In the genomic region with DNA sequence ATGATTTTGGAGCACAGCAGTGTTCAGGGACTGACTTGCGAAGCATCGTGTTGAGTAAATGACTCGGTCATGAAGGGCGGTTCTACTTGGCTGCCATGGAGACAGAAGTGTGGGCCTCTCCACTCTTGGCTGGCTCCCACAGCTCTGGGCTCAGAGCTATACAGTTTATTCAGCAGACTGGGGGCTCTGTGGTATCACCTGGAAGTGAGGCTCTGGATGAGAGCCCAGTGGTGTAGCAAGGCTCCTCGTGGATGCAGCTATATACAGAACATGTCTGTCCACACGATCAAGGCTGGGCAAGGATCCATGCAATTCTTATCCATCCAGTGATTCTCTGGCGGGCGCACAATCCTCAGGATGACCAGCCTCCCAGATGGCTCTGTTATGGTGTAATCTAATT, we compare ENCODE assay signal across 8 mouse cellular contexts.
A peak's percentile ranks its signal among the peaks of the same experiment; 100 is the strongest.
DNase-seq lines count a peak whose midpoint lies in the region; ATAC-seq and TF ChIP-seq lines count a peak whose summit lies in the region.

No protein-coding gene starts in this region.

- no peak overlapping the region for H3K9ac ChIP-seq in embryonic facial prominence, embryonic 14.5 days (ENCODE audit: low read depth, low read length)
- no peak overlapping the region for H3K9ac ChIP-seq in heart, embryonic 15.5 days
- no peak overlapping the region for H3K9ac ChIP-seq in lung, postnatal 0 days (replicated peaks; ENCODE audit: low read depth)

- no peaks in the 10 kb centered on the region for H3K27me3 ChIP-seq in embryonic facial prominence, embryonic 14.5 days (replicated peaks; ENCODE audit: control insufficient read depth, insufficient read depth, low read length)
- H3K27me3 ChIP-seq in embryonic facial prominence, embryonic 10.5 days (replicated peaks; ENCODE audit: low read depth, poor library complexity, severe bottlenecking) = no peaks in the 10 kb centered on the region
- H3K27me3 ChIP-seq in heart, embryonic 15.5 days = no peaks in the 10 kb centered on the region
- no peaks in the 10 kb centered on the region for H3K27me3 ChIP-seq in lung, postnatal 0 days (replicated peaks; ENCODE audit: insufficient read depth, low read length)

- H3K9me3 ChIP-seq in embryonic facial prominence, embryonic 14.5 days (ENCODE audit: control insufficient read depth, low read length) = no peaks in the 10 kb centered on the region
- H3K9me3 ChIP-seq in embryonic facial prominence, embryonic 10.5 days = no peaks in the 10 kb centered on the region
- H3K9me3 ChIP-seq in heart, embryonic 15.5 days (replicated peaks) = no peaks in the 10 kb centered on the region
- H3K9me3 ChIP-seq in lung, postnatal 0 days (ENCODE audit: low read length) = no peaks in the 10 kb centered on the region

- H3K4me2 ChIP-seq in embryonic facial prominence, embryonic 14.5 days (ENCODE audit: low read depth, low read length) = no peak overlapping the region
- peak overlapping the region; percentile 21; the same call in 1 of the 2 replicates for H3K4me2 ChIP-seq in heart, embryonic 15.5 days
- no peak overlapping the region for H3K4me2 ChIP-seq in lung, postnatal 0 days (replicated peaks; ENCODE audit: low read depth, low read length)

- TF ChIP-seq EP300 in lung, postnatal 0 days (IDR thresholded peaks at IDR 0.05) = no peak

- H3K4me1 ChIP-seq in embryonic facial prominence, embryonic 14.5 days (ENCODE audit: control insufficient read depth, insufficient read depth, low read length) = peaks cover 11% of the 10 kb centered on the region; the same call in 1 of the 2 replicates
- 0 out of 2 replicates have a peak, but pooled peaks cover 2% of the 10 kb centered on the region for H3K4me1 ChIP-seq in embryonic facial prominence, embryonic 10.5 days
- peaks cover 43% of the 10 kb centered on the region for H3K4me1 ChIP-seq in heart, embryonic 15.5 days (replicated peaks)
- 0 out of 2 replicates have a peak, but pooled peaks cover 3% of the 10 kb centered on the region for H3K4me1 ChIP-seq in lung, postnatal 0 days (ENCODE audit: insufficient read depth, low read depth, low read length)

- H3K27ac ChIP-seq in embryonic facial prominence, embryonic 14.5 days (replicated peaks; ENCODE audit: low read depth, low read length) = peak overlapping the region; percentile 17; the same call in 1 of the 2 replicates
- H3K27ac ChIP-seq in embryonic facial prominence, embryonic 10.5 days (replicated peaks) = no peak overlapping the region
- H3K27ac ChIP-seq in heart, embryonic 15.5 days = peak overlapping the region; percentile 88
- no peak overlapping the region for H3K27ac ChIP-seq in lung, postnatal 0 days (ENCODE audit: low read length)

- peak; percentile 91 for DNase-seq in embryonic facial prominence, embryonic 14.5 days (ENCODE audit: low spot score)
- DNase-seq in embryonic facial prominence, embryonic 10.5 days (ENCODE audit: low spot score) = no peak
- peak; percentile 9 for DNase-seq in R1 (ENCODE audit: low read depth, low spot score)
- peak; percentile 88 for DNase-seq in lung, postnatal 0 days (ENCODE audit: low spot score)
- DNase-seq in adrenal gland, postnatal 25 days = no peak
- DNase-seq in cerebellum, adult 9-10 months = no peak
- no peak for DNase-seq in adrenal gland, adult 8-10 months

- TF ChIP-seq CTCF in lung, postnatal 0 days (IDR thresholded peaks at IDR 0.05) = no peak

- no peaks in the 10 kb centered on the region for H3K36me3 ChIP-seq in embryonic facial prominence, embryonic 14.5 days (ENCODE audit: control insufficient read depth, insufficient read depth, low read length)
- H3K36me3 ChIP-seq in embryonic facial prominence, embryonic 10.5 days (replicated peaks) = no peaks in the 10 kb centered on the region
- H3K36me3 ChIP-seq in heart, embryonic 15.5 days = no peaks in the 10 kb centered on the region
- no peaks in the 10 kb centered on the region for H3K36me3 ChIP-seq in lung, postnatal 0 days (ENCODE audit: insufficient read depth, low read length)

- no peak overlapping the region for H3K4me3 ChIP-seq in embryonic facial prominence, embryonic 14.5 days (ENCODE audit: low read depth, low read length)
- no peak overlapping the region for H3K4me3 ChIP-seq in embryonic facial prominence, embryonic 10.5 days
- H3K4me3 ChIP-seq in heart, embryonic 15.5 days = no peak overlapping the region
- no peak overlapping the region for H3K4me3 ChIP-seq in lung, postnatal 0 days (ENCODE audit: low read depth, low read length)

- peak; percentile 88 for ATAC-seq in embryonic facial prominence, embryonic 14.5 days (ENCODE audit: low read depth)
- peak; percentile 96 for ATAC-seq in heart, embryonic 15.5 days (replicated peaks; ENCODE audit: insufficient number of reproducible peaks, insufficient read depth, low FRiP score, low read depth)
- peak; percentile 95 for ATAC-seq in lung, postnatal 0 days

- 62% methylated on average over 8 of the region's 8 CpGs for WGBS in embryonic facial prominence, embryonic 14.5 days
- 90% methylated on average over 8 of the region's 8 CpGs for WGBS in embryonic facial prominence, embryonic 10.5 days
- 21% methylated on average over 8 of the region's 8 CpGs for WGBS in heart, embryonic 15.5 days
- 43% methylated on average over 8 of the region's 8 CpGs for WGBS in lung, postnatal 0 days

Comparison
In these comparisons a context has a peak if more than half of its experiments do, and no peak if none do; other contexts are left out.
1. DNase-seq: peak in embryonic facial prominence, embryonic 14.5 days (single experiment), R1 (single experiment) and lung, postnatal 0 days (single experiment); none in embryonic facial prominence, embryonic 10.5 days (single experiment), adrenal gland, postnatal 25 days (single experiment), cerebellum, adult 9-10 months (single experiment) and adrenal gland, adult 8-10 months (single experiment).
2. H3K27ac ChIP-seq: peak in embryonic facial prominence, embryonic 14.5 days (single experiment) and heart, embryonic 15.5 days (single experiment); none in embryonic facial prominence, embryonic 10.5 days (single experiment) and lung, postnatal 0 days (single experiment).
3. Peak in every context shown above with its lines, with median percentiles within 50 percentile points of each other: ATAC-seq.